Mouse (Mus musculus) gastrocnemius, postnatal 36 days (tissue): ENCODE measurements around the gene Rab12. TPM values are rescaled to one million over a fixed set of nuclear protein-coding genes. Genes with fewer than 3 reads are reported as not detected.
A peak's percentile ranks its signal among the peaks of the same experiment; 100 is the strongest.

Source experiments
- DNase-seq, 2 experiments: peaks; one replicate each; pipeline ENCODE4 v3.0.0; 2022
- intact Hi-C: fragments of 180-260 bp; cut with DNase I; formaldehyde crosslinking; loops from one replicate; pipeline ENCODE4 v1.15.1; 2025
- total RNA-seq, 2 experiments: library from RNA; stranded (reverse); gene quantifications; 2 replicates each; pipeline ENCODE4 v1.2.3; 2021

The Rab12 gene
- total RNA-seq, 2 experiments from 2014 or later: 149 to 179 TPM

DNA sequence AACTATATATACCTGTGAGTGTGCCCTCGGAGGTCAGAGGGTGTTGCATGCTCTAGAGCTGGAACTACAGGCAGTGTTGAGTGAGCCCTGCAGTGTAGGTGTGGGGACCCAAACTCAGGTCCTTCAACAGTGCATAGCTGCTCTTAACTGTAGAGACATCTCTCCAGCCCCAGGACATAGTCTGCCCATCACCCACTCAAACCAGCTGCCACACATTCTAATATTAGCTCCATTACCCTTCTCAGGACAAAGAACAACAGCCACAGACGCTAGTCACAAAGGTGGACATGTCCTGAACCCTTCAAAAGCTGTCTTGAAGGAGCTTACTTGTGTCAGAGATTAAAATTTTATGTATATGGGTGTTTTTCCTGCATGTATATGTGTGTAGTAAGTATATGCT lies 15.3 kb downstream of the Rab12 start:
- DNase-seq: no peak
- intact Hi-C loops: no loop called here

- DNase-seq: no peak
- intact Hi-C loops: no loop called here
These were observed 16.1 kb downstream of the Rab12 start for GRCm38 (mm10) chr17:66503466-66503865.

GRCm38 (mm10) chr17:66502865-66503264 lies 16.7 kb downstream of the Rab12 start:
- intact Hi-C loops: no loop called here
- no peak for DNase-seq

GRCm38 (mm10) chr17:66498598-66498997 lies 20.9 kb downstream of the Rab12 start:
- intact Hi-C loops: no loop called here
- no peak for DNase-seq

DNA sequence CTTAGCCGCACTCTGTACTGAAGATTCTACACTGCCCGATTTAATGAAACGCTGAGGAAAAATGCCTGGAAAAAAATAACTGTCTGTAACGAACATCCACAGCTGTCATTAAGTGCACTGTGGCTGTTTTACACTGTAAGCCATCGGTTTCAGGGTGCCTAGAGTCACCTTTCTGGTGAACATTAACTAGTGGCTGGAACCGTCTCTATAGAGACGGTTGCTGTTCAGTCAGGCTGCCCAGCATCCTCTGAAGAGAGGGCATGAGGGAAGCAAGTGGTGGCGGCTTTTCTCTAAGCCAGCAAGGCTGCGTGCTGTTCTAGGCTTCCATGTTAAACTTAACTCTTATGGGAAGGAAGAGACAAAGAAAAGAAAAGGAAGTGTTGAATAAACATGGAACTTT lies 22.9 kb downstream of the Rab12 start:
- intact Hi-C loops: no loop called here
- no peak for DNase-seq

GRCm38 (mm10) chr17:66490022-66490601 lies 29.4 kb downstream of the Rab12 start:
- no peak for DNase-seq
- intact Hi-C loops: loop anchor here (1.0 kb wide), 1 partner anchor 254 kb away; no protein-coding TSS in a partner anchor

- intact Hi-C loops: loop anchor here (5.0 kb wide), 1 partner anchor 339 kb away; no protein-coding TSS in a partner anchor
- no peak for DNase-seq
These were observed 33.0 kb downstream of the Rab12 start for GRCm38 (mm10) chr17:66486576-66486975.

DNA sequence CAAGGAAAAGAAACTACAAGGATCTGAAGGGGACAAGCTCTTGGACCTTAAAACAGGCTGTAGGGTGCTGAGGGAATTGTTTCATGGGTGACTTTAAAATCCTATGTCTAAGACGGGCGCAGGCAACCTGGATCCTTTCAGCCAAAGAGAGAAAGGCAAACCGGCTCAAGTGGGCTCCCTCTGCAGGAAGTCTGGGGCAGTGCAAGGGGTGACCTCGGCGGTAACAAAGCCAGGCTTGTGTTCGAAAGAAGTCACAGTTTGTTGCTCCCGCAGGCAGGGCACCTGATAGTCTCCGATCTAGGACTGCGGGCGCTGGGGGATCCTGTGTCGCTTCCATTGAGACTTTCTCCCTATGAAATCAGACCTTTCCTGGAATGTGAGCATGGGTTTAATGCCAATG lies 33.8 kb downstream of the Rab12 start:
- DNase-seq: peak; percentile 49 to 64
- intact Hi-C loops: loop anchor here (1.0 to 5.0 kb wide), 2 partner anchors 29 to 338 kb away; no protein-coding TSS in a partner anchor

DNA sequence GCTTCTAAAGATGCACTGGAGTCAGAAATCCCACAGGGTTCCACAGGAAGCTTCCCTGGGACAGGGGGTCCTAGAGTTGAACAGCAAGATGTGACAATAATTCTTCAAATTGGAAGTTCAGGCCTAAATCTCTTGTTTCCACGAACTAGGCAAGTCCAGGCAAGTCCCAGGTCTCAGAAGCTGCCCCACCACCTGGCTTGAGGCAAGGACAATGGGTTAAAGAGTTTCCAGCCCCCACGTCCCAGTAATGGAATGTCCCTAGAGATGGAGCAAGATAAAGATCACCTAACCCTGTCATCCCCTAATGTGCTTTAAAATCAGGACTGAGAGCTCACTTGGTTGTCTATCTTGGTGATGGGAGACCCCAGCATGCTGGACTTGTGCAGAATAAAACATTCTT lies 34.6 kb downstream of the Rab12 start:
- intact Hi-C loops: loop anchor here (1.0 to 5.0 kb wide), 2 partner anchors 29 to 338 kb away; no protein-coding TSS in a partner anchor

GRCm38 (mm10) chr17:66483651-66484454 lies 35.7 kb downstream of the Rab12 start:
- DNase-seq: no peak
- intact Hi-C loops: loop anchor here (1.0 kb wide), 1 partner anchor 245 kb away; no protein-coding TSS in a partner anchor

More for the DNA sequence above, 34.6 kb downstream of the Rab12 start:
- DNase-seq: no peak

- intact Hi-C loops: no loop called here
- DNase-seq: no peak
These were observed 38.2 kb downstream of the Rab12 start for GRCm38 (mm10) chr17:66481295-66481694.

GRCm38 (mm10) chr17:66480491-66481278 lies 38.8 kb downstream of the Rab12 start:
- no peak for DNase-seq
- intact Hi-C loops: no loop called here

DNA sequence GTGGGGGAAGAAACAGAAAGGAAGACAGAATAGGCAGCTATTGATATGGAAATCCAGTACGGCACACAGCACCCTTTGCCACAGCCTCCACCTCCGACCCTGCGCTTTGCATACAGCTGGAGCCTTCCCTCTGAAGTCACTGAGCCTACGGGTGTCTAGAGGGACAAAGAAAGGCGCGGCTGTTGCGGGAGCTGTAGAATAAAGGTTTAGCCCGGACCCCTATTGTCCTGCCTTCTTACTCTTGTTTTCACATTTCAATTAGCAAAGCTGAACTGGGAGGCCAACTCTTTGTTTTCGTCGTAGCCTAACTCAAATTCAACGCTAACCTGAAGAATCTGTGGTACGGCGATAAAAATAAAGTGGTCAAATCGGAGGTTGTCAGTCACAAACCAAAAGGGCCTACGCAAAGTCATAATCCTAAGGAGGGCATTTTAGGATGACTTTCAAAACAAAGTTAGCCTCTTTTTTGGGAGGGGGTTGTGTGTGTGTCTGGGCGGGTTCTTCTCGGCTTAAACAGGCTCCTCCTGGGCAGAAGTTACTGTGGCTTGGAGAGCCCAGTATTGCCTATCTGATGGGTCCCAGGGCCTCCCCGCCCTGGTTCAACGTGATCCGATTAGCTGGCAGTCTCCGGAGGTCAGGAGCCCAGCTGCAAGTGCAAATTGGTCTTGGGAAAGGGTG lies 39.6 kb downstream of the Rab12 start:
- intact Hi-C loops: no loop called here
- no peak for DNase-seq

- intact Hi-C loops: no loop called here
- no peak for DNase-seq
These were observed 40.2 kb downstream of the Rab12 start for GRCm38 (mm10) chr17:66479311-66479710.

DNA sequence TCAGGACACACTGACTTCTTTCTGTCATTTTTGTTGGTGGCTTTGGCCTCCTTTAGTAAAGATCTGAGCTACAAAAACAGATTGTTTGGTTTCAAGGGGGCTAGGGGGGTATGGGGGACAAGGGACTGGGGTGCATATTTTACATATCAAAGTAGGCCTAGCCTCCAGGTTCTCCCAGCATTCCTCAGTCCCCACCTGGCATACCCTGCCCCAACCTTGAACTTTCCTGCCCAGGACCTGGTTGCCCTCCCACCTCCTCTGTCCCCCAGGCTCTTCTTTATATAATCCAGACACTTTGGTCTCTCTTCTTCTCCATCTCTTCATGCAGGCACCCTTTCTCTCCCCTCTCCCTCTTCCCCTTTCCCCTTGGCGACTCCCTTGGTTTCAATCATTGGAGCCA lies 46.3 kb downstream of the Rab12 start:
- intact Hi-C loops: no loop called here
- no peak for DNase-seq

- intact Hi-C loops: no loop called here
- DNase-seq: no peak
These were observed 47.8 kb downstream of the Rab12 start for GRCm38 (mm10) chr17:66471775-66472174.

DNA sequence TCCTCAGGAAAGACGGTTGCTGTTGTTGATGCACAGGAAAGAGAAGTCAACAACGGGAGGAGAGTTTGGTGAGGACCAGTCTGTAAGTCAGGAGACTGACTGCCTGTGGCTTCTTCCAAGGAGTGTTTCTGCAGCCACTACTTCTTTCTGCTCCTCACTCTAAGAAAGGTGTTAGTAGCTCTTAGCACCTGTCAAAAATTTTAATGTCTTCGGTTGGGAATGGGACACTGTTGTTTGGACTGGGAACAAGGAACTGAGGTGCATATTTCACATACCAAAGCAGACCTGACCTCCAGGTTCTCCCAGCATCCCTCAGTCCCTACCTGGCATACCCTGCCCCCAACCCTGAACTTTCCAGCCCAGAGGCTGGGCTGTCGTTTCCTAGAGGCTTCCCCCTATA lies 48.3 kb downstream of the Rab12 start:
- intact Hi-C loops: no loop called here
- no peak for DNase-seq

DNA sequence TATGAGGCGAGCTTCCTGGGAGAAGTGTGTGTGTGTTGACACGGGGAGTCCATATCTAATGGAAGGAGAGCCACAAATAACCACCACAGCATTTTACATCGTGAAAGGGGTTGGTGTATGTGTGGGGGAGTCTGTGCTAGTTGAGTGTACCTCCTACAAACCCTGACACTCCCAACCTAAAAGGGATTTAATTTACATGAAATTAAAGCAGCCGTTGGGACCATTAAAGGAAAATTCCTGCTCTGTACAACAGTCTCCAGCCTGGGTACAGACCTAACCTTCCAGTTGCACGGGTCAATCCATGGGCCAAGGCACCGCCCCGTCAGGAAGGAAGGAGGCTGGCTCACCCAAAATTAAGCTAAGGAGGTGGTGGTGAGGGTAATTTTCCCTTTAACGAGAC lies 49.5 kb downstream of the Rab12 start:
- intact Hi-C loops: no loop called here
- no peak for DNase-seq

DNA sequence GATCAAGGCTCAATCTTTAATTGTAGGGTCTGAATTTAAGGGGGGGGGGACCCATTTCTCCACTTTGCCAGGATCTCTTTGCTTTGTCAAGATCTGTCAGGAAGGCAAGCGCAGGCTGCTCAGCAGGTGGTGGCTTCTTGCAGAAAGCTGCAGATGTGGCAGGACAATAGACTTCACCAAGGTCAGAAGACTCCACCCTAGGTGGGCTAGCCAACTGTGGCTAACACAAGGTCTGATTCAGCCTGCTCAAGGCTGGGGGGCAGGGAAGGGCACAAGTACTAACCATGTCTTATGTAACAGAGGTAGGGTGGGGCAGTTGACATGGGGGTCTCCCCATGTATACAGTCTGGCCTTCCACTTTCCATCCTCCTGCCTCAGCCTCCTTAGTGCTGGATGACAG lies 62.3 kb downstream of the Rab12 start:
- DNase-seq: no peak
- intact Hi-C loops: no loop called here

DNA sequence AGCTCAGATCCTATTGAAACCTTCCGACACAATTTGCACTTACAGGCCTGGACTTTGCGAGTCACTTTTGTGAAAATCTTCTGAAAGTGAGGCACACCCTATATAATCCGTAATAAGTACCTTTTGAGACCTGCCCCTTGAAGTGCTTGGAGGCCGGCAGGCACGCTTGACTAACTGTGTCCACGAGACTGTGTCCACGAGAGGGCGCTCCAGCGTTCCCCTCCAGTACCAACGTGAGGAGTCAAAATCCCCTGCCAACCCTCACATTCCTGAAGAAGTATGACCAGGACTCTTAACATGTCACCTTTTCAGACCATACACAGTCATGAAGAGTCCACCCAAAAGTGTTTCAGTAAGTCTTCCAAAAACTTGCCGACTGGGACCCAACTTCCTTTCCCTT lies 68.4 kb downstream of the Rab12 start:
- intact Hi-C loops: no loop called here
- DNase-seq: peak; percentile 73 to 77
